Mouse (Mus musculus) left cerebral cortex, adult 2 months (tissue): ENCODE results near the gene Brd3os. TPM values are rescaled to one million over a fixed set of nuclear protein-coding genes. Genes with fewer than 3 reads are reported as not detected.

ENCODE experiments used
- DNase-seq, 2 experiments: peaks; one replicate each; pipeline ENCODE4 v3.0.0; 2021 to 2022; ENCODE audit warnings: low spot score in 2 of 2, mixed read lengths in 1 of 2; ENCODE audit errors: extremely low spot score in 1 of 2
- H3K27ac ChIP-seq: fragments of 200-600 bp; 2 replicates; pipeline ENCODE4 v1.8.1; 2022
- H3K4me3 ChIP-seq: fragments of 200-600 bp; 2 replicates; pipeline ENCODE4 v1.8.1; 2022
- CTCF ChIP-seq: fragments of 200-600 bp; IDR thresholded peaks from 2 replicates; pipeline ENCODE4 v1.8.1; 2022; ENCODE audit warnings: antibody characterized with exemption, mild to moderate bottlenecking, moderate library complexity
- intact Hi-C: fragments of 180-260 bp; cut with DNase I; formaldehyde crosslinking; loops from one replicate; pipeline ENCODE4 v1.15.1; 2025
- total RNA-seq, 2 experiments: library from RNA; stranded (reverse); gene quantifications; 2 replicates each; pipeline ENCODE4 v1.2.3; 2021

Gene Brd3os
- total RNA-seq, 2 experiments from 2014 or later, result 26.7 to 27.6 TPM

GRCm38 (mm10) chr2:27425751-27426405, 16.2 kb upstream of the Brd3os start:
- intact Hi-C loops, result no loop called here
- no peak for TF ChIP-seq CTCF
- H3K27ac ChIP-seq, result no peak overlapping the region
- H3K4me3 ChIP-seq, result peak overlapping the region; percentile 85
- DNase-seq, result no peak

- no peak for DNase-seq
- intact Hi-C loops, result no loop called here
- peak overlapping the region; percentile 77; the same call in 1 of the 2 replicates for H3K27ac ChIP-seq
Observed at GRCm38 (mm10) chr2:27426406-27426854, 15.7 kb upstream of the Brd3os start.

GRCm38 (mm10) chr2:27426855-27427457, 15.2 kb upstream of the Brd3os start, which contains the start of gene Vav2:
Gene Vav2 (minus strand): TSS chr2:27427033.
- peak; percentile 74 to 85 for DNase-seq
- Histone ChIP-seq H3K27ac (peak within 1 kb of the TSS; percentile 77; the same call in 1 of the 2 replicates), H3K4me3 (peak within 1 kb of the TSS; percentile 85)
- no peak for TF ChIP-seq CTCF
- intact Hi-C loops, result no loop called here

More at GRCm38 (mm10) chr2:27426406-27426854, 15.7 kb upstream of the Brd3os start:
- peak overlapping the region; percentile 85 for H3K4me3 ChIP-seq
- no peak for TF ChIP-seq CTCF

- TF ChIP-seq CTCF, result peak; percentile 99
- DNase-seq, result peak; percentile 76 to 82
- Histone ChIP-seq H3K4me3 (no peak overlapping the region), H3K27ac (no peak overlapping the region)
- intact Hi-C loops, result loop anchor here (1.0 to 2.0 kb wide), 2 partner anchors 139 to 147 kb away; no protein-coding TSS in a partner anchor
Observed at GRCm38 (mm10) chr2:27428071-27428470, 14.1 kb upstream of the Brd3os start.

GRCm38 (mm10) chr2:27430621-27431020, 11.5 kb upstream of the Brd3os start:
- peak in 1 of 2 experiments; percentile 50 for DNase-seq
- Histone ChIP-seq H3K27ac (no peak overlapping the region; the same call in 1 of the 2 replicates), H3K4me3 (no peak overlapping the region)
- intact Hi-C loops, result no loop called here
- no peak for TF ChIP-seq CTCF

- Histone ChIP-seq H3K27ac (no peak overlapping the region), H3K4me3 (no peak overlapping the region)
- no peak for TF ChIP-seq CTCF
- intact Hi-C loops, result no loop called here
- DNase-seq, result no peak
Observed at GRCm38 (mm10) chr2:27432599-27432998, 9.5 kb upstream of the Brd3os start.

GRCm38 (mm10) chr2:27437876-27438275, 4.2 kb upstream of the Brd3os start:
- no peak overlapping the region for H3K4me3 ChIP-seq
- no peak overlapping the region for H3K27ac ChIP-seq
- intact Hi-C loops, result no loop called here
- DNase-seq, result no peak
- TF ChIP-seq CTCF, result no peak

- intact Hi-C loops, result no loop called here
- no peak for DNase-seq
- Histone ChIP-seq H3K4me3 (no peak overlapping the region), H3K27ac (no peak overlapping the region)
- no peak for TF ChIP-seq CTCF
Observed at GRCm38 (mm10) chr2:27438281-27438680, 3.8 kb upstream of the Brd3os start.

GRCm38 (mm10) chr2:27442708-27443449, 755 bp downstream of the Brd3os start:
- Histone ChIP-seq H3K4me3 (peak overlapping the region; percentile 84), H3K27ac (peak overlapping the region; percentile 84)
- DNase-seq, result peak in 1 of 2 experiments; percentile 33
- intact Hi-C loops, result loop anchor here (2.0 to 10.0 kb wide), 3 partner anchors 32 to 538 kb away; partner anchors contain the start of genes Surf6 and Wdr5
- no peak for TF ChIP-seq CTCF

GRCm38 (mm10) chr2:27443450-27443708, 1.3 kb downstream of the Brd3os start:
- no peak for TF ChIP-seq CTCF
- Histone ChIP-seq H3K4me3 (peak overlapping the region; percentile 84), H3K27ac (peak overlapping the region; percentile 84; the same call in 1 of the 2 replicates)
- DNase-seq, result no peak
- intact Hi-C loops, result loop anchor here (2.0 to 10.0 kb wide), 3 partner anchors 31 to 539 kb away; partner anchors contain the start of genes Surf6 and Wdr5

- TF ChIP-seq CTCF, result no peak
- no peak for DNase-seq
- H3K27ac ChIP-seq, result no peak overlapping the region
- H3K4me3 ChIP-seq, result no peak overlapping the region
- intact Hi-C loops, result loop anchor here (10.0 kb wide), 1 partner anchor 541 kb away; the partner anchor contains the start of gene Surf6
Observed at GRCm38 (mm10) chr2:27445910-27446309, 3.8 kb downstream of the Brd3os start.

- no peak overlapping the region for H3K4me3 ChIP-seq
- H3K27ac ChIP-seq, result no peak overlapping the region
- TF ChIP-seq CTCF, result no peak
- DNase-seq, result no peak
- intact Hi-C loops, result loop anchor here (10.0 kb wide), 1 partner anchor 542 kb away; the partner anchor contains the start of gene Surf6
Observed at GRCm38 (mm10) chr2:27446812-27447211, 4.7 kb downstream of the Brd3os start.
